Mouse (Mus musculus) layer of hippocampus, adult 2 months (tissue): Measurements from ENCODE around the gene Vmn1r11. TPM values are rescaled to one million over a fixed set of nuclear protein-coding genes. Genes with fewer than 3 reads are reported as not detected.

Experiments
- DNase-seq, 2 experiments: peaks; one replicate each; pipeline ENCODE4 v3.0.0; 2022; ENCODE audit warnings: low spot score in 2 of 2
- H3K27ac ChIP-seq: fragments of 200-600 bp; 2 replicates; pipeline ENCODE4 v1.8.1; 2022
- H3K4me3 ChIP-seq: fragments of 200-600 bp; 2 replicates; pipeline ENCODE4 v1.8.1; 2022; ENCODE audit warnings: mild to moderate bottlenecking
- CTCF ChIP-seq: fragments of 200-600 bp; conservative IDR thresholded peaks from 2 replicates; pipeline ENCODE4 v1.8.1; 2022; ENCODE audit warnings: antibody characterized with exemption, mild to moderate bottlenecking, moderate library complexity
- long read RNA-seq, 2 experiments: library from polyadenylated mRNA; stranded (forward); transcript quantifications; one replicate each; pipeline ENCODE4 v2.0.0; 2021; ENCODE audit warnings: borderline mapping rate in 2 of 2
- total RNA-seq, 2 experiments: library from RNA; stranded (reverse); gene quantifications; 2 replicates each; pipeline ENCODE4 v1.2.3; 2021

The Vmn1r11 gene
- total RNA-seq = not detected
- long read RNA-seq, experiment 1 = 0 reads
- long read RNA-seq, experiment 2 = 0 reads

- Histone ChIP-seq H3K4me3 (no peak within 1 kb of the TSS), H3K27ac (no peak within 1 kb of the TSS)
- no peak for DNase-seq
- no peak for TF ChIP-seq CTCF
Observed at GRCm38 (mm10) chr6:57133155-57133554, at the start of gene Vmn1r11. Gene Vmn1r11, plus strand, starts transcription at chr6:57133455.

- no peak for DNase-seq
- Histone ChIP-seq H3K4me3 (no peak overlapping the region), H3K27ac (no peak overlapping the region)
- no peak for TF ChIP-seq CTCF
Observed at GRCm38 (mm10) chr6:57106358-57106757, 26.9 kb upstream of the Vmn1r11 start.

GRCm38 (mm10) chr6:57109154-57109553, 24.1 kb upstream of the Vmn1r11 start, which contains the start of gene Vmn1r10:
Gene Vmn1r10, plus strand, starts transcription at chr6:57109454.
- no peak for DNase-seq
- TF ChIP-seq CTCF = no peak
- Histone ChIP-seq H3K27ac (no peak within 1 kb of the TSS), H3K4me3 (no peak within 1 kb of the TSS)

GRCm38 (mm10) chr6:57156619-57157018, 23.4 kb downstream of the Vmn1r11 start, which contains the start of gene Vmn1r12:
Gene Vmn1r12, plus strand, starts transcription at chr6:57156919.
- H3K4me3 ChIP-seq = no peak within 1 kb of the TSS
- no peak for TF ChIP-seq CTCF
- no peak for DNase-seq

More at GRCm38 (mm10) chr6:57156619-57157018, 23.4 kb downstream of the Vmn1r11 start, which contains the start of gene Vmn1r12:
- no peak within 1 kb of the TSS for H3K27ac ChIP-seq

Other genes with a start within 250 kb of the Vmn1r11 start
- gene Nt5c3, start 209.5 kb upstream of the Vmn1r11 start, total RNA-seq = 10 to 100 TPM; 40.6 to 44.3 TPM
- under 1 TPM; 0.22 to 0.59 TPM for gene Vmn1r4, start 209.4 kb upstream of the Vmn1r11 start, total RNA-seq
- not detected for gene Vmn1r5, start 163.2 kb upstream of the Vmn1r11 start, total RNA-seq
- gene Vmn1r6, start 136.2 kb upstream of the Vmn1r11 start, total RNA-seq = not detected
- gene Vmn1r7, start 108.1 kb upstream of the Vmn1r11 start, total RNA-seq = not detected
- not detected for gene Vmn1r8, start 101.2 kb upstream of the Vmn1r11 start, total RNA-seq
- not detected for gene Vmn1r9, start 66.7 kb upstream of the Vmn1r11 start, total RNA-seq
- gene Vmn1r10, start 24.0 kb upstream of the Vmn1r11 start, total RNA-seq = not detected
- not detected for gene Vmn1r12, start 23.5 kb downstream of the Vmn1r11 start, total RNA-seq
- not detected for gene Vmn1r13, start 69.8 kb downstream of the Vmn1r11 start, total RNA-seq
- not detected for gene Vmn1r14, start 98.2 kb downstream of the Vmn1r11 start, total RNA-seq
- not detected for gene Vmn1r15, start 124.5 kb downstream of the Vmn1r11 start, total RNA-seq
- gene Vmn1r16, start 196.0 kb downstream of the Vmn1r11 start, total RNA-seq = not detected
- gene Vmn1r17, start 230.3 kb downstream of the Vmn1r11 start, total RNA-seq = not detected